Mouse (Mus musculus) thymus, adult 18-20 months (tissue): ENCODE results near the gene Ddx10.
A peak's percentile ranks its signal among the peaks of the same experiment; 100 is the strongest.

ENCODE experiments used
- DNase-seq, 2 experiments: peaks; one replicate each; pipeline ENCODE4 v3.0.0; 2022; ENCODE audit warnings: mixed read lengths in 2 of 2

Gene Ddx10

DNA sequence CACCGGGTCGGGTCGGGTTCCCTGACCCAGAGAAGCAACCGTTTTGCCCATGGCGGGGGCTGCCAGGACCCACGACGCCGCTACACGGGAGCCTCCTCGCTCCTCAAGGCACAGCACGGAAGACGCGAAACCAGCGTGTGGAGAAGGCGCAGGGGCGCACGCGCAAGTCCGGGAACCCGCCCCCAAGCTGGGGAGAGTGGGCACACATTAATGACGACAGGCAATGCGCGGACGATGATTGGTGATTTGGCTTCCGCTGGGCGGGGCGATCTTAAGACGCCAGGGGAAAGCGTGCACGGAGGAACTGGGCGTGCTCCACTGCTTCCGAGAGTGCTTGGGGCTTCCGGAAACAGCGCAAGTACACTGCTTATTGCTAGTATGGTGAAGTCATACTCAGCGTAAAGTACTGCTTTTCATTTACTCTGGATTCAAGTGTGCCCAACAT, at the start of gene Ddx10:
Gene Ddx10, minus strand, starts transcription at position 101 of the 445 bp plus-strand sequence.
- DNase-seq: peak; percentile 95 to 97

DNA sequence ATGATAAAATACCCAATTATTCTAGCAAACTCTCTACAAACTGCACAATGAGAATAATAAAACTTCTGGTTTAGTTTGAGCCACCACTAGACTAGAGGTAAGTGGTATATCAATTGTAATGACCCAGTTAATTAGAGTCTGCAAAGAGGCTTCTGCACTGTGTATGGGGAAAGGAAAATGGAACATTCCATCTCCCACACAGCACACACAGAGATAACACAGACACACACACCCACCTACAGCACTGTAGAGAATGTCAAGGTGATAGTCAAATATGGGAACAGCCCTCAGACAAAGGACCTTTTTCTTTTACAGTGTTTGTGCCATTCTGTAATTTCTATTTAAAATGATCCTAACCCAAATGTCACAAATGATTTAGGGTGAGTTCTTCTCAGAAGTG, 45.0 kb upstream of the Ddx10 start:
- DNase-seq: no peak

DNA sequence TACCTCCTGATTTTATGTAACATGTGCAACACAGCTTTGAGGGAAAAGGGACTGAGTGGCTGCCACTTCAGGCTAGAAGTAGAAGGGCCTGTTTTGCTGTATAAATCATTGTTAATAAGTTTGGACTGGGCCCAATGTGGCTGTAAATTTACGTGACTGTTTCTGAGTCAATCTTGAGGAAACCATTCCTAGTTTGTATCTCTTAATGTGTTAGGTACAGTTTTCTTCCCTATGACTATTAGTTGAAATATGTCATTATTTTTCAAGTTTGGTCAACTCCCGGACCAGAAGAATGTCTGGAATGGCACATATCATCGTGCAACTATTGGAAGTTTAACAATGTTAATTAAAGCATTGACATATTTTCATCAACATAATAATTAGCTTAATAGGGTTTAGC, 42.2 kb upstream of the Ddx10 start:
- DNase-seq: no peak

DNA sequence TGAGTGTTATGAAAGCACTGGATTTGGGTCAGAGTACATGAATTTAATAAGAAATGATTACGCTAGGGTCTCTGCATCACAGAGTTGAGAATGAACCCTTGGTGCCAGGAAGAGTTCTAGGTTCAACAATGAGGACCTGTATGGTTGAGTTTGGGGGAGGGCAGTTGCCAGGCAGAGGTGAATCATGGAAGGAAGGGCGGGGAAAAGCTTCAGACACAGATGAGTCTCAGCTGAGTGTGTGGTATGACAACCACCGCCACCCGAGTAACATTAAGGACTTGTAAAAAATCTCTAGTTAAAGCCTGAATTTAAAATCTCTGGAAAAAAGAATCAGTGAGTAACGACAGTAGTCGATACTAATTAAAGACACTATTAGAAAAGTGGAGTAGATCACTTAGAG, 38.9 kb upstream of the Ddx10 start:
- DNase-seq: no peak

DNA sequence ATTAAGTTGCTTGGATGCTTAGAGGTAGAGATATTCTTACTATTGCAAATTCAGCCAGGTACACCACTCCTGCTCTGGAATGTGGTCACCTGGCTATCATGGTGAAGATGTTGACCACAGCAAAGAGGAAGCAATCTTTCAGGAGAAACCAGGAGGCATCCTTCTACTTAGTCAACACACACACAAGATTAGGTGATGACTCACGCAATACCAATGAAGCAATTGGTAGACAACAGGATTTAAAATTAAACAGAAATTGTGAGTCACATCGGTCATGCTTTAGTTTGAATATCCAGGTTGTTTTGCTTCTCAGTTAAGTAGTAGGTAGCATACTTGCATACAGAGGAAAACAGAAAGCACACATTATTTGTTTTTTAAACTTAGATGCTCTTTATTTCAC, 31.1 kb upstream of the Ddx10 start:
- DNase-seq: no peak

DNA sequence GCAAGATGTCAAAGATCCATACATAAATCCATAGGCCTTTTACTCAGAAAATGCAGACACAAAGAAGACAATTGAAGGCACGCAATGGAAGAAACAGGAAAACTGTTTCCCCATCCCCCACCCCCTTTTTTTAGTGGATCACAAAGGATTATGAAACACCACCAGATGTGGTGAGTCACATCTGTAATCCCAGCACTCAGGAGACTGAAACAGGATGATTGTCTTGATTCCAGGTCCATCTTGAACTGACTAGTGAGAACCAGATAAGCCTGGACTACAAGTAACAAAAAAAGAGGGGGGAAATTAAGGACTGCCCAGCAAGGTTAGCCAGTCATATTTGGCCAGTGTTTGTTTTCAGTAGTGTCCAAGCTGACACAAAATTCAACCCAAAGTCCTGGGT, 28.5 kb upstream of the Ddx10 start:
- no peak for DNase-seq

DNA sequence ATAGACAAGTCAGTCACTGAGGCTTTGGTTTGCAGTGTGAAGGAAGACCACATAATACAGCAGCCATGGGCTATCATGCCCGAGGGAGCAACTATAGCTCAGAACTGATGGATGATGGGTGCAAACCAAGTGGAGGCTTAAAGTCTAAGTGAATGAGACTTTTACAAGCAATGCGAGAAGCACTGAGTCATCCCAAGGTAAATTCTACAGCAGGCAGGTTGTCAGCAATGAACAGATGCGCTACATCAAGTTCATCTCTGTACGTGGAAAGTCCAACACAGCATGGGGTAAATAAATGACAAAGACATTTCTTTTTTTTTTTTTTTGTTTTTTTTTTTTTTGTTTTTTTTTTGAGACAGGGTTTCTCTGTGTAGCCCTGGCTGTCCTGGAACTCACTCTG, 24.9 kb upstream of the Ddx10 start:
- DNase-seq: no peak

DNA sequence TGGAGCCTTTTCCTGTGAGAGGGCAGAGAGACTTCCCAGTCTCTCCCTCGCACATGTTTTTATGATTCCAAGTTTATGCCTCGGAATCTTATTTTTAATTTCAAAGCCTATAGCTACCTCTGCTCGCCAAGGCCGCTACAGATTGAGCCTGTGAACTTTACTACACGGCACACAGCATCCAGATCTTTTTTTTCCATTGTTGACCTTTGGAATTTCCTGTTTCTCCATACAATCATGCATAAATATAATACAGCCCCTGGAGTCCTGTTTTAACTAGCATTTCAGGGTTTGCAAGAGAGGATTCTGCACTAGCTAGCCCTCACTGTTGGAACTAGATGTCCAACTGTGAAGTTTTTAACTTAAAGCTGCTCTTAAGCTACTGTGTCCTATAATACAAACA, 24.4 kb upstream of the Ddx10 start:
- no peak for DNase-seq

DNA sequence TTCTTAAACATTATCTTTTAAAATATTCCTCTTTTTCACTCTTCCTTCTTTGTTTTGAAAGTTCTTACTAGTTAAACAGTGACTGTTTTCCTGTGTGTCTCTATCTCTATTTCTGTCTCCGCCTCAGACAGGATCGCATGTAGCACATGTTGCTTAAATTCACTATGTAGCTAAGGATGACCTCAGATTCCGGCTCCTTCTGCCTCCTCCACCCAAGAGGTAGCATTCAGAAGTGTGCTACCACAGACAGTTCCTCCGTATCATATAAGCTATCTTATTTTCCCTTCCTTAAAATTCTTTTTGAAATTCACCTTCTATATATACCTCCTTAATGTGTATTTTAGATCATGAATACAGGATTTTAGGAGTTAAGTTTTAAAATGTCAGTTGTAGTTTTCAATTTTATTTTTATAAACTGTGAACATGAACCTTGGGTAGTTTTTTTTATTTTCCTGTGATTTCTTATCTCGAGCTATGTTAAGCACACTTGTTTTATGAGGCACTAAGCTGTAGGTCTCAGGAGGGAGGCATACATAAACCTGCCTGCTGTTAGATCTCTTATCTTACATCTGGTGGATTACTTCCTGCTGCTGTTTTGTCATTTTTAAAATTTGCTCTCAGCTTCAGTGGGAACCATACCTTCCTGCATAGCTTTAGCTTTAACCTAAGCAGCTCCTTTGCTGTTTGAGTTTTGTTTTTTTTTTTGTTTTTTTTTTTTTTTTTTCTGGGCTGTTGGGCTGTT, 23.6 kb upstream of the Ddx10 start:
- DNase-seq: no peak

DNA sequence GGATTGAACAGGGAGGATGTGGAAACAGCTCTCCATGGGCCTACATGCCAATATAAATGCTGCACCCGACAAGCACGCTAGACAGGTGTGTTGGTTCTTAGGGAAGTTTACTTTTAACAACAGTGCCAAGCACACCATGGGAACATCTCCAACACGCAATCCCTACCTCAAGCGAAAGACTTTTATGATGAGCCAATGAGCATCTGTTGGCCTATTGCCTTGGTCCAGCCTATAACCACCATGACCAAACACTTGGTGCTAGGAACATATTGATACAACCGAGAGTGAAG, 21.6 kb upstream of the Ddx10 start:
- no peak for DNase-seq

DNA sequence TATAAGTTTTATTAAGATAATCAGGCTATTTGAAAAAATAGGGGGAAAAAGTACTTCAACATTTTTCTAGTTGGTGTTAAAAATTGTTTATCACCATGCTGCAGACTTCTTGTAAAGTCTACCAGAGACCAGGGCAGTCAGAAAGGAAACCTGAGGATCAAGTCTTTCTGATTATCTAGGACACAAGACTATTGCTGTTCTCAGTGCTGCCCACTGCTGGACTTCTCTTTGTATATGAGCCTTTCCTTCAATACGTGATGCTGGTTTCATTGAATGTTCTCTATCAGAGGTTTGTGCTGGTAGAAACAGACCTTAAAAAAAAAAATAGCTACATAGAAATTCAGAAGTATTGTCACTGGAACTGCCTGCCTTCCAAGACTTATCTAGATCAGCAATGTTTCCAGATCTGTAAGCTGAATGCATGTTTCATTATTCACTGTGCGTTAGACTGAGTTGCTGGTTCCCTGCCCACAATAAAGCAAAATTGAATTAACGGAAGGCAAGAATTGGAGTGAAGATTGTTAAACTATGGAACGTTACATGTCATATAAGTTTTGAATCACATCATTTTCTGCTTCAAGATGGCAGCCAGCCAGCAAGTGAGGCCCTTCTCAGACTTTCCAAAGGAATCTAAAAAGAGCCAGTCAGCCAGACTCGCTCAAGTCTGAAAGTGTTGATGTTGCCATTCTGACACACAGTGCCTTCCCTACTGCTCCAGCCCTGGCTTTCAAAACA, 21.0 kb upstream of the Ddx10 start:
- DNase-seq: no peak

DNA sequence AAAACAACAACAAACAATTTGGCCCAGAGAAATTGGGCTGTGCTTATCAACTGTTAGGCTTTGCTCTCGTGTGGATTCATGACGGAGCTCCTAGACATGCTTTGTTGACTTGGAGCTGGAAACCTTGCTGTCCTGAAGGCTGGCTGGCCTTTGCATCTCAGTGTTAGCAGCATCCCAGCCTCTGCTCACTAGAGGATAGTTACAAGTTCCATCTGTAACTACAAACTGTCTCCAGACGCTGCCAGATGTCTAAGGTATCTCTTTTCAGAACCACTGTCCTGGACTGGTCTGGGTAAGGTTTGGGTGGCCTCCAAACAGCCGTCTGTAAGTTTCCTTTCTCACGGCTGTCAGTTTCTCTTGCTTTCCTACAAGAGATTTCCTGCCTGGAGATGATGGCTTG, 20.2 kb upstream of the Ddx10 start:
- DNase-seq: no peak

DNA sequence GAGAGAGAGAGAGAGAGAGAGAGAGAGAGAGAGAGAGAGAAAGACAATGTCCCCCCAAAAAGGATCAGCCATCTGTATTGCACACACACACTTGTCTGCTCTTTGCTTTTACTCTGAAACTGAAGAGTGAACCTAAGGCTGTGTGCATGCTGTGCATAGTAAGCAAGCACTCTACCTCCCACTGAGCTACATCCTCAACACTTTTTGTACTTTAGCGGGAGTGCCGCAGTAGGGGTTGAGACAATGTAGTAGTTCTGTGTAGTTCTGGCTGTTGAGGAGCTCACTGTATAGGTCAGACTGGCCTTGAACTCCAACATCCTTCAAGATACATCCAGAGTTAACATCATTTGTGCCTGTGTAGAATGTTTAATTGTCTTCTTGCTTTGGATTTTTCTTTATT, 17.7 kb upstream of the Ddx10 start:
- DNase-seq: no peak

DNA sequence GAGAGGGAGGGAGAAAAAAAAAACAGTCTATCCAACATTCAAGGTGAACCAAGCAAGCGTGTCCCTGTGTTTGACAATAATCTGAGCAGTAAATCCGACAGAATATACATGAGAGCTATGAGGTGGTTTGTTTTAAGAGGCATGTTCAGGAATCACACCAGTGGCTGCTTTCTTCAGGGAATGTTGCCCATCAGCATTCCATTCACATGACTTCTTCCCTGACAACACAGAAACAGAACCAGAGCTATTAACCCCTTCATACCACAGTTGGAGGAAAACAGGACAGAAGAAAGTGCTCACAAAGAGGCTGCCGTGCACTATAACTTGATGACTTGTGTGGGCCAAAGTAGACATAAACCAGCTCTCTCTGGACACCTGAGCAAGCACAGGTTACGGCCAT, 16.5 kb upstream of the Ddx10 start:
- DNase-seq: no peak

DNA sequence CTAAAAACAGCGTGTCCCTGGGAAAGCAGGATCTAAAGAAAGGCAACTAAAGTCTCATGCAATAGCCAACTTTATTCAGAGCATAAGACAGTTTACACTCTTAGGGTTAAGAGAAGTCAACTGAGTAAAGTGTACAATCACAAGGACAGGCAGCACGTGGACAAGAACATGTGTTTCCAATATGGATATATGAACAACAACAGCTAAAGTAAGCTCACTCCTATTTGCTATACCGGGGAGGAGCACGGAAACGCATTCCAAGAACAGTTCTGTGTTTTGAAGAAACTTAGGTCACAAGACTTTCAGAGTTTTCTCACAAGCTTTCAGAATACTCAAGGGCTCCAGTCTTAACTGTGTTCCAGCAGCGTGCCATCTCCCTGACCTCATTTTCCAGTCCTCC, 10.3 kb upstream of the Ddx10 start:
- DNase-seq: no peak

DNA sequence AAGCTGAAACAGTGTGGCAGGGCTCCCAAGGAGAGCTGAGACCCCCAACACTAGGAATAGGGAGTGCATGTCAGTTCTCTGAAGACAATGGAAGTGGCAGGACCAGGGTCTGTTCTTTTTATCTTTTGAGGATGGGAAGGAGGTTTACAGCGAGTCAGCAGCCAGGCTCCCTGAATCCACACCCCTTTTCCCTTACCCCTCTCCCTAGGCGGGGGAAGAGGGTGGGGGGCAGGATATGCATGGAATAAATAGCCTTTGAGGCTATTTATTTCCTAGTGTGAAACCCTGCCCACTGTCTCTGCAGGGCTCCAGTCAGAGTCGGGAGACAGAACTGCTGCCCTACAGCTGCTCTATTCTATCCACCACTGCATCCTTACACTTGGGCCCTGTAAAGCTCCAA, 9.9 kb upstream of the Ddx10 start:
- DNase-seq: no peak

DNA sequence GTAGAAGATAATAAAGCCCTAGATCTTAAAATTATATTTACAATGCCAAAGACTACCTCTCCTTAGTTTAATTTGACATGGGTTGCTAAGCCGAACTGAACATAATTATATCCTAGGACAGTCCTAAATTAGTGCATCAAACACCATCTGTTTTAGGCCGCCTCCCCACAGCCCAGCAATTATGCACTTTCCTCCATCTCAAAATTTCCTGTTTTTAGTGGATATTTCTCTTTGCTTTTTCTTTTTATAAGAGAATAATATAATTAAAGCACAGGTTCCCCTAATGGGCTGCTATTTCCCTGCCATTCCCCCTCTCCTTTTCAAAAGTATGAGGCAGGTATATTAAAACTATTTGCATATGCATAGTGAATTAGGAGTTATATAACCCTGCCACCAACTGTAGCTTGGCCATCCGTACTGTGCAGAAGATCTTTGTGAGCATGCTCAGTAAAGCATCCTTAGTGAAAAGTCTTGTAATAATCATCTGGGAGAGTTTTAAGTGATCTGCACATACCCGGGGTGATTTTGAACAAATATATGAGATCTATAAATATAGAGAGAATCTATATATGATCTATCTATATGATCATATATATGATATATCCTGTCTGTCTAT, 8.9 kb upstream of the Ddx10 start:
- no peak for DNase-seq

DNA sequence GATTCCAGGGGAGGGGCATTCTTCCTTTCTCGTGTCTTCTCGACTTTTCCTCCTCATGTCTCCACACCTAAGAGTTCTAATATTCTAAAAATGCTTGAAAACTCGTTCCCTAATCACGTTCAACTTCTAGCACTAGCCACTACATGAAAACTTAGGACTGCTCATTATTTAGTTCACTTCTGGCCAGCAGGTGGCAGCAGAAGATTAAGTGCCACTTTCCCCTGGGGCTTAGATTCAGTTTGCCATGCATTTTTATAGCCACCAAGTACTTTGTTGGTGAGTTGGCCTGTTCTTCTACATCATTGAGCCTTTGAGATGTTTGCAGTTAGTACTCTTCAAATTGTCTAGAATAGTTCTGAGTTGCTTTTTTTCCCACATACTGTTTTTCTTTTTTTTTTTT, 6.5 kb upstream of the Ddx10 start:
- DNase-seq: peak; percentile 10 to 25

DNA sequence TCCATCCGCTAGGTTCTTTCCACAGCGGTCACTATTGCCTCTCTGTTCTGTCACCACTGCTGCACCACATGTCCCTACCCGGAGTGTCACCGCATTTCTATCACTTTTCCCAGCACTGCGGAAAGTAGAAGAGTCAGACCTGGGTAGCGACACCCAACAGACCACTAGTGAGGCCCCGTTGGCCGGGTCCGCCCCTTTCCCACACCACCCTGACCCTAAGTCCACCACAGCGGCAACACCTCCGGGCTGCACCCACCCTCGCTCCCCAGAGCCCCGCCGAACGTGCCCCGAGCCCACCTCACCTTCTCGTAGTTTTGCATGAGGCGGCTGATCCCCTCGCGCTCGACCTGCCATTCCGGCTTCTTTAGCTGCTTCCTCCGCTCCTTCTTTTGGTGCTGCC, 337 bp downstream of the Ddx10 start:
- DNase-seq: no peak

DNA sequence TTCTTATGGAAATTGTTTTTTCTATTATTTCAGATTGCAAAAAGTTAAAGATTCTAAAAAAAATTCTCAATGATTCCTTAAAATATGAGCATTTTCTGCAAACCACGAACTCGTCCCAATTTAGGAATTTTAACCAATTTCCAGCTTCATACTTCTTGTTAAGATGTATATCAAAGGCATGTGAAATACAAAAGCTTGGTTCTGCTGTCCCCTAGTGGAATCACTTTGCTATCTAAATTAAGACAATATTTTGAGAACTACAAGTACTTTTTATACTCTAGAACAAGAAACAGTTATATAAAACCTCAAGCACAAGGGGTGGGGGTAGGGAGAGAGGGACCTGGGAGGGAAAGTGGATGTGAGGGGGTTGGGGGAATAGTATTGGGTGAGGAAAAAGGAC, 29.7 kb downstream of the Ddx10 start:
- DNase-seq: no peak

DNA sequence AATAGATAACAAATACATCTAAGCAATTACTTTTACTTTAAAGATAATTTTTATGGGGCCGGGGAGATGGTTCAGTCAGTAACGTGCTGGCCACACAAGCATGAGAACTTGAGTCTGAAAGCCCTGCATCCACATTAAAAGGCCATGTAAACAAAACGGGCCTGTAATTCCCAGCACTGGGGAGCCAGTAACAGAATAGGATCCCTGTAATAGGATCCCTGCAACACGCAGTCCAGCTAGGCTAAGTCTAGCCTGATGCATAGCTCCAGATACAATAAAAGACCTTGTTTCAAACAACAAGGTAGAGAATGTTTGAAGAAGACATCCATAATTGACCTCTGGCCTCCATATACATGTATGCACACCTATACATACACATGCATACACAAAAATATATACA, 39.6 kb downstream of the Ddx10 start:
- DNase-seq: no peak

DNA sequence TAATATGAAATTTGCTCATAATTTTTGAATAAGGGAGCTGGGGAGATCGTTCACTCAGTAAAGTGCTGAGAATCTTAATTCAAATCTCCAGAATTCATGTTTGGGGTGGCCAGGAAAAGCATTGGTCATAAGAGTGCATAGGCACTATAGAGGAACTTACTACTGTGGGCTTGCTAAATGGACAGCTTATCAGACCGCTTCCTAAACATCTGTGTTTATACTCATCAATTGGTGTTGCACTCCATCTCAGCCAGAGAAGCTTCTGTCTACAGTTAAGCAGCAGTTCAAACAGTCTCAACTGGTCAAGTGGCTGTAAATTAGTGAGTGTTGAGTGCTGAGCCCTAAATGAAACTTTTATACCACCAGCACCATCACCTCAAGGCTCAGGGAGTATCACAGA, 73.3 kb downstream of the Ddx10 start:
- DNase-seq: no peak

DNA sequence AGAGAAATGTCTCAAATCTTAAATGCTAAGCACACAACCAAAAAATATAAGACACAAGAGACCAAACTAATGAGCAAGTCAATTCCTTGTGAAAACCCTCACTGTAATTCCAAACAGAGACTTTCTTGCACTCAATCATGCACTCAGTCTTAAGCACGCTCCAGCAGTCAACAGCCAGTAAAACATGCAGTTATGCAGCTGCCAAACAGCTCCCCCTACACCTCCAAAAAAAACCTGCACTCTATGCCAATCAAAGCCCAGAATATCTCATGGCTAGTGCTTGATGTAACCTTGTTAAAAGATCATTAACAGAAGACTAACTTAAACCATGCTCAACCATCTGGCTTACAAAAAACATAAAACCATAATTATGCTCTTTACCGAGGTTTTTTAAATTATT, 74.6 kb downstream of the Ddx10 start:
- DNase-seq: no peak

DNA sequence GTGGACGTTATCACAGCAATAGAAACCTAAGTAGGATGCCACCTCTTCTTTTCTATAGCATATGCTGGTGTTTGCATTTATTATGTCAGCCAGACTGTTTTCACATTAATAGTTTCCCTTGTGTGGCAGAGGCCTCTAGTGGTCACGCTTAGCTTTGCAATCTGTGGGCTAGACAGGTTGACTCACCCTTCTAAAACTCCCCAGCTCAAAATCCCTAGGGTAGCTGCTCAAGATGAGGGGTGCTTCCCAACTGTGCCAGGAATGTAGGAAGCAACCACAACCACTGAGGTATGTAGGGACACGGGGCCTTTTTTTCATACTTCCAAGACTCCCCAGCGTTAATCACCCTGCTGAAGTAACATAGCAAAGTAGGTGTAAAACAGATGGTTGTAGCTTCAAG, 103.6 kb downstream of the Ddx10 start:
- DNase-seq: no peak

DNA sequence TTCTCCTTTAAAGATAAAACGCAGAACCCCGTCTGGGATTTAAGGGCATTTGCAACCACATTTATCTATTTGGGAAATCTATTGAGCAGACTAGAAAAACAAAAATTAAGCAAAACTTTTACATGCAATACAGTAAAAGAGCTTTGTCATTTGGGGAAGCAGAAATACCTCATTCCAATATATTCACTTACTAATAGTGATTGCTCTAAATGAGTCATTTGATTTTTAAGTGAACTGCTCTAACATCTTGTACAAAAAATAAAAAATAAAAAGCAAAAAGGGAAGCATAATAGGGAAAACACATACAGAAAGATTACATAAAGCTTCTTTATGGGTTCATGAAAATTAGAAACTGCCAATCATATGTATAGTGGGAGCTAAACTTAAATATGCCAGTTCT, 104.3 kb downstream of the Ddx10 start:
- no peak for DNase-seq
